Mouse (Mus musculus): Measurements from ENCODE around the gene Apold1.
A peak's percentile ranks its signal among the peaks of the same experiment; 100 is the strongest.

The Apold1 gene

GRCm38 (mm10) chr6:134972096-134972495, 9.4 kb upstream of the Apold1 start:
- DNase-seq (ENCODE audit: low read depth) = no peak

DNA sequence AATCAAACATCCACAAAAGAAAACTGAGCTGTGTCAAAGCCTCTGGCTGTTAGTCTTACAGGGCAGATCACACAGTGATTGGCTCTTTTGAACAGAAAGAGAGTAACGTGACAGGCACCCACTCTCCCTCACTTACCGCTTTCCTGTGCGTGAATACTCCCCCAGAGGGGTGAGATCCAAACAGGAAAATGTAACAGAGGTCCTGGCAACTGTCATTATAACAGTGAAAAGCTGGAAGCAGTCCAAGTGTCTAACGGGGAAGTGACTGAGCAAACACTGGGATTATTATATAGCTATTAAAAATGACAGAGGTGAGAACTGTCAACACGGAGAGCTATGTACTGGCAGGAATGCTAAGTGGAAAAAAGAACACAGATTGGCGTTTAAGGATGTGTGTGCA, 4.9 kb upstream of the Apold1 start:
- no peak for DNase-seq (ENCODE audit: low read depth)

- DNase-seq (ENCODE audit: low read depth) = peak; percentile 97
Observed at GRCm38 (mm10) chr6:134983529-134984370, 2.2 kb downstream of the Apold1 start.

GRCm38 (mm10) chr6:134984748-134985147, 3.2 kb downstream of the Apold1 start:
- DNase-seq (ENCODE audit: low read depth) = peak; percentile 77

DNA sequence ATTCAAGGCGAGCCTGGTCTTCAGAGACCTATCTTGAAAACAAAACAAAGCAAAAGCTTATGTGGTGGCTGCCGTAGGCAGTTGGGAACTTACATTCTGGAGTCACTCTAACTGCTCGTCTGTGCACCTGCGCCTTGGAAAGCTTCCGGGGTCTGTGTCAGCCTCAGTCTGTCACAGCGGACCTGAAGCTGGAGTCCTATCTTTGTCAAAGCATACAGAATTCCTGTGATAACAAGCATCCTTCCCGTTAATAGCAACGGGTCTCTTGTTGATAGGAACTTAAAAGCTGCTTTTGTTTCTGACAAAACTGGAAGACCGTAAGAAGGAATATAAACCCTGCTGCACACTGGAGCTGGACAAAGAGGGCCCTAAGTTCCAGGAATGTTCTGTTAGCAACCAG, 6.9 kb downstream of the Apold1 start:
- DNase-seq (ENCODE audit: low read depth) = no peak

GRCm38 (mm10) chr6:134990674-134991073, 9.2 kb downstream of the Apold1 start:
- DNase-seq (ENCODE audit: low read depth) = peak; percentile 41

DNA sequence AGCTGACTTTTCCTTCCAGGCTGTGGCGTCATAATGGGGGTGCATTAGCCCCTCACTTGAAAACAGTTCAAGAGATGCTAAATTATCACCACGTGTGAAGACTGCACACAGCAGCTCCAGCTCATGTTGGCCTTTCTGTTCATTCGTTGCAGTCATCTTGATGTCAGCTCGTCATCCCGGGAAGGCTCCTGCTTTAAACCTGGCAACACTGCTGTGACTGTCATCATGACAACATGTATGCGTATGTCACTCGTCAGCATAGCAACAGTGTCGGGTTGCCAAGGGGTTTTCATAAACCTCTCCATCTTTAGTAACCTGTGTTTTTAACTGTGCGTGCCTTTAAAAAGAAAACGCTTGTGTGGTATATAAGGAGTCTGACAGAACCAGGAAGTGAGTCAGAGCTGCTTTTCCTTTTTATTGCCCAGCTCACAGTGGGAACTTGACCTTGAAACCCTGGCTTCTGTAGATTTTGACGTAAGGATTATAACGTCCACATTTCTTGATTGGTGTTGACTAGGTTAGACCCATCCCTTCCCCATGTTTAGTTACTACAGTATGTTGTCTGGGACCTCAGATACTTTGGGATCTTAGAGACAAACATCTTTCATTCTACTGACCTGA, 12.6 kb downstream of the Apold1 start:
- DNase-seq (ENCODE audit: low read depth) = peak; percentile 47

DNA sequence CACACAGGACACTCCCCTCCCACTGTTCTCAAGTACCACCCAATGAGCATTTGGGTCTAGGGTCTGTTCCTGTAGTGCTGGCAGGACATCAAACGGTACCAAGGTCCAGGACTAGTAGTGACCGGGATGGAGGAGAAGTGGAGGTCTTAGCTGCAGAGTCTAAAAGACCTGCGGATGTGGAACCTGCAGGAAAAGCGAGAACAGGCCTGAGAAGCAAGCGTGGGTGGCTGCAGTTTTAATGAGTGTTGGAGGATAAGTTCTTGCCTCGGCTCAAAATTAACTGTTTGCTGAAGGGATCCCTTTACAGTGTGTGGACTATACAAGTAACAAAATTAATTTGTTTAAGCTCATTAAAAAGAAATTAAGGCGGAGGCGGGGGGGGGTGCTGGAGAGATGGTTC, 13.5 kb downstream of the Apold1 start:
- DNase-seq (ENCODE audit: low read depth) = no peak

- DNase-seq (ENCODE audit: low read depth) = no peak
Observed at GRCm38 (mm10) chr6:134996918-134997317, 15.4 kb downstream of the Apold1 start.

DNA sequence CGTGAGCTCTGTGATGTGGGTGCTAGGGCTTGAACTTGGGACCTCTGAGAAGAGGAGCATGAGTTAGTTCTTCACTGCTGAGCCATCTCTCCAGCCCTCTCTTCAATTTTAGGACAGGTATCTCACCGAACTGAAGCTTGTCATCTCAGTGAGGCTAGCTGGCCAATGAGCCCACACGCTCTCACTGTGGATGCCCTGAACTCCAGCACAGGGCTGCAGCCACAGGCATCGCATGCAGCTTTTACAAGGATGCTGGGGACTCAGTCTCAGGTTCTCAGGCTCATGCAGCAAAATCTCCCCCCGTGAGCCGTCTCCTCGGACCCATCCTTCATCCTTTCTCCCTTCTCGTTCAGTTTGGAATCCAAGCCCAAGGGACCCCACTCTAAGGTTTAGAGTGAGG, 16.6 kb downstream of the Apold1 start:
- no peak for DNase-seq (ENCODE audit: low read depth)

- peak; percentile 70 for DNase-seq (ENCODE audit: low read depth)
Observed at GRCm38 (mm10) chr6:134998781-134999180, 17.3 kb downstream of the Apold1 start.

GRCm38 (mm10) chr6:135000272-135000671, 18.8 kb downstream of the Apold1 start:
- no peak for DNase-seq (ENCODE audit: low read depth)

DNA sequence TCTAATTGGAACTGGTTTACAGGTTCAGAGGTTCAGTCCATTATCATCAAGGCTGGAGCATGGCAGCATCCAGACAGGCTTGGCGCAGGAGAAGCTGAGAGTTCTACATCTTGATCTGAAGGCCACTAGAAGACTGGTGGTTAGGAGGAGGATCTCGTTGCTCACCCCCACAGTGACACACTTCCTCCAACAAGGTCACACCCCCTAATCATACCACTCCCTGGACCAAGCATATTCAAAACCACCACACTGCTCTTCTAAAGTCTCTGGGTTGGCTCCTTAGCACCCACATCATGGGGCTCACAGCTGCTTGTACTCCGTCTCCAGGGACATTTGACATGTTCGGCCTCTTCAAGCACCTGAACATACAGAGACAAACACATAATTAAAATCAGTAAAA, 20.5 kb downstream of the Apold1 start:
- DNase-seq (ENCODE audit: low read depth) = no peak

DNA sequence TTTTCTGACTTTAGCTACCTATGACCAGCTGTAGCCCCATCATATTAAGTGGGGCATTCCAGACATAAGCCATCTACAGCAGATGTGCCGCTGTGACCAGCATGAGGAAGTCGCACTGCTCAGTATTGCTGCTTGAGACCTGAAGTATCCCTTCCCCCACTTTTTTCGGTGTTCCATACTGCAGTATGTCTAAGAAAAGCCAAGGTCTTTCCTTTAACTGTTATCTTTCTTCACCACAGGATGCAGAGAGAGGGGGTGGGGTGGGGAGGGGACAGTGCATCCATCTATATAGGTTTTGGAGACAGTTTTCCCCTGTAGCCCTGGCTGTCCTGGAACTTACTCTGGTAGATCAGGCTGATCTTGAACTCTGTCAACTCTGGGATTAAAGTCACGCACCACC, 24.9 kb downstream of the Apold1 start:
- no peak for DNase-seq (ENCODE audit: low read depth)

DNA sequence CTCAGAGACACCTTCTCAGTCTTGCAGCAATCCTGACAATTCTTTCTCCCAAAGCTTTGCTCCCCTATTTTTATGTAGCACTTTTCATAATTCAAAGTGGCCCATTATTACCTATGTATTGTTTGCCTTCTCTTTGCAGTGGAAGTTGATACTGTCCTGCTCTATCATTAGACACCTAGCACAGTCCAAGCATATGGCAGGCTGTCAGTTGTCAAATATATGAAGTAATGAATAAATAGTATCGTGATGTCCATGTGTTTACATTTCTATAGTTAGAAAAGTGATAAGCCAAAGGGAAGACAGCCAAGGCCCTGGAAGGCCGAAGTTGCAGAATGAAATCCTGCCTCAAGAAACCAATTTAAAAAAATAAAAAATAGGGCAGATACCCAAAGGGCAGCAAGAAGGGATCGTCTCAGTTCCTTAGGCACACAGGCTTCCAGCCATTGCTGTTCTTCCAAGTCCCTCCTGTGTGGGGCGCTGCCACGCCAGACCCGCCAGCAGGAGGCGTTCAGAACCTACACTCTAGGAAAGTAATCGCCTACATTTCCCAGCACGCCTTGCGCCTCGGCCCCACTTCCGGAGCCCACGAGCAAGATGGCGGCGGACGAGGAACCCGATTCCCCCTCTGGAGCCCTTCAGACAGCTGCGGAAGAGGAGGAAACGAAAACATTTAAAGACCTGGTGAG, 29.7 kb downstream of the Apold1 start, which contains the start of gene Ddx47:
Ddx47 (plus strand) TSS at position 565 of the 686 bp plus-strand sequence.
- peak; percentile 98 for DNase-seq (ENCODE audit: low read depth)

- no peak for DNase-seq (ENCODE audit: low read depth)
Observed at GRCm38 (mm10) chr6:135011734-135012116, 30.2 kb downstream of the Apold1 start.

GRCm38 (mm10) chr6:135017211-135017610, 35.7 kb downstream of the Apold1 start:
- no peak for DNase-seq (ENCODE audit: low read depth)

GRCm38 (mm10) chr6:135019564-135019963, 38.0 kb downstream of the Apold1 start:
- DNase-seq (ENCODE audit: low read depth) = no peak

DNA sequence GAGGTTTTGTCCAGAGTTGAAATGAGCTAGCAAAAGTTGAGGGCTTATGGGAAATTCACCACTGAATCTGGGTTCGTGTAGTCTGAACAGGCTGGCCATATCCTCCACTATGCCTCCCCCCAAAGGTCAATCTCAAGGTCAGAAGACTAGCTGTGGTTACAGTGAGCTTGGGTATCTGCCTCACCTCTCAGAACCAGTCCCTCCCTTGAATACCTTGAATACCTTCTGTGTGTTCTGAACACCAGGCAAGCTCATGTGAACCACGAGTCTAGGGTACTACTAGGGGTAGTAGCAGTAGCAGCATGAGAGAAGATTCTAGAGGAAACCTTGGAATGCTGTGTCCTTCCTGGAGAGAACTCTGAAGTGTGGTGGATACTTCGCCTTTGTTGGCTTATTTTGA, 40.1 kb downstream of the Apold1 start:
- no peak for DNase-seq (ENCODE audit: low read depth)

DNA sequence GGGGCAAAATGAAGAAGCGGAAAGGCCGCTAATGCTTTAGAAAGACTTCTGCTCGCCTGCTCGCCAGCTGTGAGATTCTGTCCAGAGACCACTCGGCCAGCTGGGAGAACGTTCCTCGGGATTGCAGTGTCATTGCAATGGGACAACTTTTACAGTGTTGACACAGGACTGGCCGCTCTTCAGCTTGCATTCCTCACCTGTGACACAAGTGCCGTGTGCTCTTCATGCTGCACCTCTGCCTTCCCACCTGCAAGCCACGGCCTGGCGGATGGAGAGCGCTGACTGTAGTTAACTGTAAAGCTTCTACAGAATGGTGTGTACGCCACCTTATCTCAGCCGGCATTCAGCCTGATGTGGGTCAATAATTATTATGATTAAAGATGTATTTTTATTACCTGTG, 41.9 kb downstream of the Apold1 start:
- no peak for DNase-seq (ENCODE audit: low read depth)

- DNase-seq (ENCODE audit: low read depth) = peak; percentile 24
Observed at GRCm38 (mm10) chr6:135024781-135025420, 43.4 kb downstream of the Apold1 start.

DNA sequence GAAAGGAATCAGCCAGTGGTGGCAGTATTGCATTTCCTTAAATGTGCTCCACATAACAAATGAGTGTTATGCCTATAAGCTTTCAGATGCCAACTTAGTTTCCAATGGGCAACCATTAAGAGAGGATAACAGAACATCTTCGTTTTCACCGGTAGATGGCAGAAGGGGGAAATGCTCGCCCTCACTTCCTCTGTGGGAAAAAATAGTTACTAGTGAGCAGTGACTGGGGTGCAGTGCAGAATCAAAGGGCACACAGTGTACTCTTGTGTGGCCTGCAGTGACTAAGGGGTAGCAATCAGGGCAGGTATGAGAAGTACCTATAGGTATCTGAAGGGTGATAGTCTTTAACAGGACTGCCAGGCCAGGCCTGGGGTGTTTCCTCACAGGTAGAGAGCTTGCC, 44.7 kb downstream of the Apold1 start:
- DNase-seq (ENCODE audit: low read depth) = peak; percentile 83

Measured in NIH3T3 (cell line).